Mouse (Mus musculus) limb, embryonic 14.5 days (tissue): ENCODE measurements at regions not wholly inside any gene's neighbourhood (a gene's known extent, or its start where the extent isn't known, plus 50 kb on each side); places are given as distances from the start of the nearest gene placed in this dataset.

Experiments
- ATAC-seq: fragments of 200-750 bp; cut with Nextera tagmentation; 2 replicates; pipeline ENCODE4 v1.8.0; 2017; ENCODE audit warnings: low read depth, moderate number of reproducible peaks, moderate TSS enrichment; ENCODE audit not compliant: low FRiP score
- DNase-seq: peaks from one replicate; pipeline ENCODE4 v3.0.0-alpha.2; 2015; ENCODE audit warnings: low spot score
- H3K27ac ChIP-seq: fragments of 300-500 bp; sonication (generic); replicated peaks from 2 replicates; pipeline ENCODE4 v1.5.1; 2014; ENCODE audit warnings: low read depth, mild to moderate bottlenecking, low read length, moderate library complexity, mixed read lengths
- H3K27me3 ChIP-seq: fragments of 300-500 bp; sonication (generic); 2 replicates; pipeline ENCODE4 v1.6.1; 2014; ENCODE audit warnings: low read length, mixed read lengths; ENCODE audit not compliant: control insufficient read depth, insufficient read depth
- H3K36me3 ChIP-seq: fragments of 300-500 bp; sonication (generic); 2 replicates; pipeline ENCODE4 v1.6.1; 2014; ENCODE audit warnings: mild to moderate bottlenecking, low read length, moderate library complexity, mixed read lengths; ENCODE audit not compliant: control insufficient read depth, insufficient read depth
- H3K4me1 ChIP-seq: fragments of 300-500 bp; sonication (generic); 2 replicates; pipeline ENCODE4 v1.6.1; 2014; ENCODE audit warnings: antibody characterized with exemption, low read length, mixed read lengths; ENCODE audit not compliant: control insufficient read depth, insufficient read depth
- H3K4me2 ChIP-seq: fragments of 300-500 bp; sonication (generic); replicated peaks from 2 replicates; pipeline ENCODE4 v1.6.1; 2014; ENCODE audit warnings: low read depth, mild to moderate bottlenecking, low read length, moderate library complexity; ENCODE audit not compliant: severe bottlenecking
- H3K4me3 ChIP-seq: fragments of 300-500 bp; sonication (generic); replicated peaks from 2 replicates; pipeline ENCODE4 v1.5.1; 2014; ENCODE audit warnings: low read length
- H3K9ac ChIP-seq: fragments of 300-500 bp; sonication (generic); 2 replicates; pipeline ENCODE4 v1.6.1; 2014; ENCODE audit warnings: mild to moderate bottlenecking, low read depth, low read length, moderate library complexity; ENCODE audit not compliant: severe bottlenecking
- H3K9me3 ChIP-seq: fragments of 300-500 bp; sonication (generic); 2 replicates; pipeline ENCODE4 v1.6.1; 2016; ENCODE audit warnings: low read length; ENCODE audit not compliant: control insufficient read depth
- POLR2A ChIP-seq: fragments of 200-500 bp; IDR thresholded peaks from 2 replicates; pipeline ENCODE4 v1.8.0; 2012; ENCODE audit warnings: inconsistent platforms, mild to moderate bottlenecking, moderate library complexity, borderline replicate concordance; ENCODE audit not compliant: insufficient read depth, insufficient read length; ENCODE audit errors: extremely low read depth
- WGBS: fragments of 180-500 bp; shearing (Covaris S2); extraction: QIAGEN DNeasy Blood & Tissue Kit; methylation state at CpG from one replicate; pipeline ENCODE4 v1.1.7; 2014; 5-methylcytosine and 5-hydroxymethylcytosine counted together

DNA sequence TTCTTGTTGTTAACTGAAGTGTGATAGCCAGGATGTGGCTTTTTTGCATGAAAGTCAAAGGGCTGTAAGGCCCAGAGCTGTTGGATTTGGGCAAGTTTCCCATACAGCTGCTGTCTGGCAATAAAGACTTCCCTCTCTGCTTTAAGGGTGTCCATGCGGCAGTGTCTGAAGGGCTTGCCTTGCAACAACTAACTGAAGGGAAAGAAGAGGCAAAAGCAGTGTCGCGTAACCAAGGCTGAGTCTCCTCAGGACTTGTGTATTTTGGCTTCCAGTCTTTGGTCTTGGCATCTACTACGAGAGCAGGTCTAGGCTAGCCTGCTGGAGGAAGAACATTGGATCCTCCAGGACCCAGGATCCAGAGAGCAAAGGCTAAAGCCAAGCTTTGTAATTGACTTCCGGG is 306.7 kb downstream of the Tshz3 start:
- Histone ChIP-seq H3K9me3 (no peaks in the 10 kb centered on the region), H3K27ac (no peak overlapping the region), H3K36me3 (no peaks in the 10 kb centered on the region), H3K9ac (no peak overlapping the region), H3K4me1 (peaks cover 4% of the 10 kb centered on the region; the same call in 1 of the 2 replicates), H3K27me3 (no peaks in the 10 kb centered on the region), H3K4me3 (no peak overlapping the region), H3K4me2 (no peak overlapping the region)
- no peak for TF ChIP-seq POLR2A
- DNase-seq: peak; percentile 38
- ATAC-seq: no peak; the same call in 1 of the 2 replicates
- WGBS: 76% methylated on average over 5 of the region's 5 CpGs

DNA sequence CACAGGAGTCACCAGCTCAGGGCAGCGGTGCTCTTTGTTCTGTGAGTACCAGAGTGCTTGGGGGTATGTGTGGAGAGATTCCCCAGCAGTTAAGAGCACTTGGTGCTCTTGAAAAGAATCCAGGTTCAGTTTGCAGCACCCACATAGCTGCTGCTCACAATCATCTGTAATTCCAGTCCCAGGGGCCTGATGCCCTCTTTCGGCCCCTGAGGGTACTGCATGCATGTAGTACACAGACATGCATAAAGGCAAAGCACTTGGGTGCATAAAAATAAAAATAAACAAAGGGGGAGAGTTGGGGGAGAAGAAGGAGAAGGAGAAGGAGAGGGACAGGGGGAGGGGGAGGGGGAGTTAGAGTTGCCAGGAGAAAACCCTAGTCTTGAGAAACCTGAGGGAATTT is 307.8 kb downstream of the Tshz3 start:
- no peaks in the 10 kb centered on the region for H3K9me3 ChIP-seq
- DNase-seq (no peak), ATAC-seq (no peak)
- no peak overlapping the region for H3K27ac ChIP-seq
- no peak overlapping the region for H3K4me3 ChIP-seq
- WGBS: 90% methylated on average over 2 of the region's 2 CpGs
- H3K27me3 ChIP-seq: no peaks in the 10 kb centered on the region
- H3K36me3 ChIP-seq: no peaks in the 10 kb centered on the region
- no peak for TF ChIP-seq POLR2A
- no peak overlapping the region for H3K4me2 ChIP-seq
- H3K4me1 ChIP-seq: peaks cover 5% of the 10 kb centered on the region
- H3K9ac ChIP-seq: no peak overlapping the region

DNA sequence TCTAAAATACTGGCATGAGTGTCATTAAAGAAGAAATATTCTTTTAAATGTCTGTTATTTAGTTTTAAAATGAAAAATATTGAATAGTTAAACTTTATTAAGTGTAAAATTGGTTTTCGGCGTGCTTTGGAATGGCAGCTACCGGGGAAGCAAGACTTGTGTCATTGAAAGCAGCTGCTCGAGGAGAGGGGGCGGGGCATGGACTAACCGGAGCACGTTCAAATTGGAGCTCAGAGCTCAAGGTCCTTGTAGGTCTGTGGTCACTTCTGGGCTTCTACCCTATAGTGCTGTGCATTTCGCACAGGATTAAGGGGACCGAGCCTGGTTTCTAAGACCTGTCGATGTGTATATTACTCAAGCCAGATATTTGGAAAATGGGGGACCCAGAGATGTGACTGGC is 309.0 kb downstream of the Tshz3 start:
- Histone ChIP-seq H3K4me3 (no peak overlapping the region), H3K4me1 (peaks cover 14% of the 10 kb centered on the region), H3K27ac (no peak overlapping the region), H3K4me2 (no peak overlapping the region), H3K9ac (no peak overlapping the region), H3K36me3 (no peaks in the 10 kb centered on the region), H3K9me3 (no peaks in the 10 kb centered on the region), H3K27me3 (no peaks in the 10 kb centered on the region)
- no peak for DNase-seq
- TF ChIP-seq POLR2A: no peak
- 37% methylated on average over 10 of the region's 10 CpGs for WGBS
- no peak for ATAC-seq

DNA sequence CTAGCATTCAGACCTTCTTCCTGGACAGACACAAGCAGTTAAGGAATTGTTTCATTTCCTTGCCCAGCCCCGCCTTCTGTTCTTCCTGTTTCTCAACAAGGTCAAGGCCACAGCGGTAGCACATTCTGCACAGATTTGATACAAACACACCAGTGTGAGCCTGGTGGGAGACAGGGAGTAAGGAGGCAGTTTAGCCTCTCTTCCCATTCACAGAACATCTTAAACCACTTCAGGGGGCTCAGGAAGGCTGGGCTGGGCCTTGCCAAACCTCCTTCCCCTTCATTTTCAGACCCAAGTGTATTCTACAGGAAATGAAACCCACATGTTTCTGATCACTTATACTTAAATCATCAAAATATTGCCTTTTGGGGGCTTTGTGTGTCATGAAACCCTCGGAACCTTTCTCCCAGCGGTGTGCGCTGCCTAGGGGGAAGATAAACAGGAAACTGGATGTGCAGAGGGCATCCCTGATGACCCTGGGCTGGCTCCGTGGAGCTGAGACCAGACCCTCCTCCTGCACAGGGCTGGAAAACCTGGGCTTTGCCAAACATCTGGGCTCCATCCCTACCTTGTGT is 313.3 kb downstream of the Tshz3 start:
- 13% methylated on average over 6 of the region's 6 CpGs for WGBS

DNA sequence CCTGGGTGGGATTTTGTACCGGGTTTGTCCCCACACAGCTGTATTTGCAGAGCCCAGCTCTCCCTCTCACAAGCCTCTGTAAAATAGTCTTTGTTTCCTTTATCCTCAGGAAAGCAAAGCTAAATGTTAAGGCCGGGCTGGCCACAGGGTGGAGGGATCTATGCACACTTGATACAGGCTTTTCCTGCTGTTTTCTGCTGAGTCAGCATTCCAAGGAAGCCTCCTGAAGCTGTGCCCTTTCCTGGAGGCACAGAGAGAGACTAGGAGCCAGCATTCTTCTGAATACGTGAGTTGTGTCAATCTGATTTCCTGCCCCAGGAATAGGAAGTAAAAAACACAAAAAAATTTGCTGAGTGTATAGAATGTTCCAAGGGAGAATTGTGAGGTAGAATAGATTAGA is 322.2 kb downstream of the Tshz3 start:
- no peak for ATAC-seq
- no peak for TF ChIP-seq POLR2A
- H3K27me3 ChIP-seq: no peaks in the 10 kb centered on the region

More for the DNA sequence above, 313.3 kb downstream of the Tshz3 start:
- DNase-seq (peak; percentile 57), ATAC-seq (peak; percentile 60; the same call in 1 of the 2 replicates)
- H3K4me3 ChIP-seq: no peak overlapping the region
- TF ChIP-seq POLR2A: no peak
- no peaks in the 10 kb centered on the region for H3K9me3 ChIP-seq
- peak overlapping the region; percentile 11; the same call in 1 of the 2 replicates for H3K27ac ChIP-seq
- H3K4me2 ChIP-seq: peak overlapping the region; percentile 22
- H3K9ac ChIP-seq: no peak overlapping the region
- no peaks in the 10 kb centered on the region for H3K27me3 ChIP-seq
- H3K36me3 ChIP-seq: no peaks in the 10 kb centered on the region
- peaks cover 14% of the 10 kb centered on the region for H3K4me1 ChIP-seq

More for the DNA sequence above, 322.2 kb downstream of the Tshz3 start:
- H3K27ac ChIP-seq: peak overlapping the region; percentile 15; the same call in 1 of the 2 replicates
- no peak for DNase-seq
- WGBS: 46% methylated on average over 3 of the region's 3 CpGs
- no peaks in the 10 kb centered on the region for H3K9me3 ChIP-seq
- H3K36me3 ChIP-seq: no peaks in the 10 kb centered on the region
- no peak overlapping the region for H3K9ac ChIP-seq
- H3K4me2 ChIP-seq: no peak overlapping the region
- no peak overlapping the region for H3K4me3 ChIP-seq
- no peaks in the 10 kb centered on the region for H3K4me1 ChIP-seq
